Mouse (Mus musculus) embryonic facial prominence, embryonic 11.5 days (tissue): Measurements from ENCODE around the gene Mrps18a. TPM values are rescaled to one million over a fixed set of nuclear protein-coding genes. Genes with fewer than 3 reads are reported as not detected.

Source experiments
- ATAC-seq: fragments of 200-750 bp; cut with Nextera tagmentation; replicated peaks from 2 replicates; pipeline ENCODE4 v1.8.0; 2017; ENCODE audit warnings: low read depth; ENCODE audit not compliant: insufficient number of reproducible peaks, low FRiP score, low TSS enrichment
- DNase-seq: peaks from one replicate; pipeline ENCODE4 v3.0.0-alpha.2; 2015; ENCODE audit warnings: low spot score
- H3K27ac ChIP-seq: fragments of 300-500 bp; sonication (generic); replicated peaks from 2 replicates; pipeline ENCODE4 v1.5.1; 2014; ENCODE audit warnings: mild to moderate bottlenecking, low read depth, low read length, control low read depth
- H3K27me3 ChIP-seq: fragments of 300-500 bp; sonication (generic); 2 replicates; pipeline ENCODE4 v1.6.1; 2014; ENCODE audit warnings: mild to moderate bottlenecking, low read length, moderate library complexity, mixed read lengths; ENCODE audit not compliant: control insufficient read depth, insufficient read depth
- H3K36me3 ChIP-seq: fragments of 300-500 bp; sonication (generic); replicated peaks from 2 replicates; pipeline ENCODE4 v1.6.1; 2014; ENCODE audit warnings: low read depth, mild to moderate bottlenecking, low read length, moderate library complexity, mixed read lengths; ENCODE audit not compliant: control insufficient read depth, insufficient read depth
- H3K4me1 ChIP-seq: fragments of 300-500 bp; sonication (generic); 2 replicates; pipeline ENCODE4 v1.6.1; 2014; ENCODE audit warnings: low read length, mixed read lengths; ENCODE audit not compliant: control insufficient read depth, insufficient read depth
- H3K4me2 ChIP-seq: fragments of 300-500 bp; sonication (generic); 2 replicates; pipeline ENCODE4 v1.6.1; 2014; ENCODE audit warnings: low read depth, mild to moderate bottlenecking, control low read depth, low read length, moderate library complexity
- H3K4me3 ChIP-seq: fragments of 300-500 bp; sonication (generic); 2 replicates; pipeline ENCODE4 v1.5.1; 2014; ENCODE audit warnings: low read depth, low read length, control low read depth
- H3K9ac ChIP-seq: fragments of 300-500 bp; sonication (generic); replicated peaks from 2 replicates; pipeline ENCODE4 v1.6.1; 2014; ENCODE audit warnings: mild to moderate bottlenecking, control low read depth, low read length
- H3K9me3 ChIP-seq: fragments of 300-500 bp; sonication (generic); replicated peaks from 2 replicates; pipeline ENCODE4 v1.6.1; 2016; ENCODE audit warnings: mild to moderate bottlenecking, low read length, inconsistent platforms, mixed read lengths; ENCODE audit not compliant: control insufficient read depth
- WGBS: fragments of 180-500 bp; shearing (Covaris S2); extraction: QIAGEN DNeasy Blood & Tissue Kit; methylation state at CpG from one replicate; pipeline ENCODE4 v1.1.7; 2014; 5-methylcytosine and 5-hydroxymethylcytosine counted together
- polyA plus RNA-seq: library from polyadenylated mRNA; unstranded; fragments of >200 nt; fragmentation: Nextera tagmentation; extraction: Ambion mirVana; gene quantifications from 2 replicates; pipeline ENCODE4 v1.2.1, GENCODE M21; 2014

Mrps18a gene
- polyA plus RNA-seq, 1 experiment from 2014 or later, result 133 TPM

DNA sequence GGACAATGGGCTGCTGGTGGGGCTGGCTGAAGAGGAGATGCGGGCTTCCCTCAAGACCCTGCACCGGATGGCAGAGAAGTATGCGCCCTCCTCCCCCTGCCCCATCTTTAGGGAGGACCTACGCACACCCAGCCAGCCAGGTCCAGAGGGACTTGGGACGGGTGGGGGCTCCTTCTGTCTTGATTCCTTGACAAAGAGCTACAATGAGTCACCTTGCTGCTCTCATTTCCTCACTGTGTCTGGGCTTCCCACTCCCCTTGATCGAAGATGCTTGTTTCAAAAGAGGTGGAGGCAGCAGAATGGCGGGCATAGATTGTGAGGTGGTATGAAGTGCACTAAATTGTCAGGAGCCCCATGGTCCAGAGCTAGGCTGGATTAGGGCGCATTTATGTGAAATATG, 53.5 kb downstream of the Mrps18a start:
- no peak overlapping the region for H3K27ac ChIP-seq
- no peaks in the 10 kb centered on the region for H3K9me3 ChIP-seq
- no peak overlapping the region for H3K4me3 ChIP-seq
- H3K4me1 ChIP-seq, result no peaks in the 10 kb centered on the region
- no peak for DNase-seq
- no peak overlapping the region for H3K9ac ChIP-seq
- 90% methylated on average over 8 of the region's 8 CpGs for WGBS
- H3K36me3 ChIP-seq, result peaks cover 5% of the 10 kb centered on the region
- no peak for ATAC-seq
- H3K4me2 ChIP-seq, result no peak overlapping the region
- H3K27me3 ChIP-seq, result no peaks in the 10 kb centered on the region

DNA sequence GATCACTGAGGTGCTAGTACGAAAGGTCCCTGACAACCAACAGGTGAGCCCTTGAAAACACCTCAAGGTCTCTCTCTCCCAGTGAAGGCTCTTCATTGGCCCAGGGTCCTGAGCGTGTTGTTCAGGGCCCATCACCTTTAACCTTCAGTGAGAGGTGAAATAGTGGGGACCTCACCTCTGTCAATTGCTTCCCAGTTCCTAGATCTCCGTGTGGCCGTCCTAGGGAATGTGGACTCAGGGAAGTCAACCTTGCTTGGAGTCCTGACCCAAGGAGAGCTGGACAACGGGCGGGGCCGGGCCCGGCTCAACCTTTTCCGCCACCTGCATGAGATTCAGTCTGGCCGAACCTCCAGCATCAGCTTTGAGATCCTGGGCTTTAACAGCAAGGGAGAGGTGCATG, 54.0 kb downstream of the Mrps18a start:
- Histone ChIP-seq H3K9me3 (no peaks in the 10 kb centered on the region), H3K27me3 (no peaks in the 10 kb centered on the region), H3K9ac (no peak overlapping the region), H3K27ac (no peak overlapping the region), H3K4me1 (no peaks in the 10 kb centered on the region), H3K36me3 (peaks cover 5% of the 10 kb centered on the region), H3K4me3 (no peak overlapping the region), H3K4me2 (no peak overlapping the region)
- DNase-seq, result no peak
- 96% methylated on average over 10 of the region's 10 CpGs for WGBS
- ATAC-seq, result no peak

DNA sequence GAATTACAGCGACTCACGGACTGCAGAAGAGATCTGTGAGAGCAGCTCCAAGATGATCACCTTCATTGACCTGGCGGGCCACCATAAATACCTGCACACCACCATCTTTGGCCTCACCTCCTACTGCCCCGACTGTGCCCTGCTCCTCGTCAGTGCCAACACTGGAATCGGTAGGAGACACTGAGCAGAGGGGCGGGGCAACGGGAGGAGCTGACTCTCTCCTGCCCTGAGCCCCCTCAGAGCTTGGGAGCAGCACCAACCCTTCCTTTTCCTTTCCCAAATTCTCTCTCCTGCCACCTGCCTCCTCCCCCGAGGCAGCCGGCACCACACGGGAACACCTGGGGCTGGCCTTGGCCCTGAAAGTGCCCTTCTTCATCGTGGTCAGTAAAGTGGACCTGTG, 54.7 kb downstream of the Mrps18a start:
- ATAC-seq (no peak), DNase-seq (no peak)
- Histone ChIP-seq H3K9ac (no peak overlapping the region), H3K9me3 (no peaks in the 10 kb centered on the region), H3K4me3 (no peak overlapping the region), H3K4me2 (no peak overlapping the region), H3K27me3 (no peaks in the 10 kb centered on the region), H3K36me3 (peaks cover 5% of the 10 kb centered on the region), H3K27ac (no peak overlapping the region), H3K4me1 (no peaks in the 10 kb centered on the region)
- WGBS, result 82% methylated on average over 12 of the region's 12 CpGs

DNA sequence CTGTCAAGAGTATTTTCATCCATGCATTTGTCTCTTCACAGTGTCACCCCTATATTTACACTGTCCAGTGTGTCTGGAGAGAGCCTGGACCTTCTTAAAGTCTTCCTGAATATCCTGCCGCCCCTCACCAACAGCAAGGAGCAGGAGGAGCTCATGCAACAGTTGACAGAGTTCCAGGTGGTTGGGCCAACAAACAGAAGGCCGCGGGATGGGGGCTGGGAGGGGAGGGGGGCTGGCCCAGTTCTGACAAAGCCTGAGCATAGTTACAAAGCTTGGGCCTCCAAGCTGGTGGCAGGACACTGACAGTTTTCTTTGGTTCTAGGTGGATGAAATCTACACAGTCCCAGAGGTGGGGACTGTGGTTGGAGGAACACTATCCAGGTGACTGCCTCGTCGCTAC, 55.5 kb downstream of the Mrps18a start:
- ATAC-seq (no peak), DNase-seq (no peak)
- H3K9me3 ChIP-seq, result no peaks in the 10 kb centered on the region
- no peak overlapping the region for H3K4me2 ChIP-seq
- peaks cover 5% of the 10 kb centered on the region for H3K36me3 ChIP-seq
- no peak overlapping the region for H3K9ac ChIP-seq
- 88% methylated on average over 5 of the region's 5 CpGs for WGBS
- no peak overlapping the region for H3K27ac ChIP-seq
- no peak overlapping the region for H3K4me3 ChIP-seq
- no peaks in the 10 kb centered on the region for H3K4me1 ChIP-seq
- no peaks in the 10 kb centered on the region for H3K27me3 ChIP-seq

DNA sequence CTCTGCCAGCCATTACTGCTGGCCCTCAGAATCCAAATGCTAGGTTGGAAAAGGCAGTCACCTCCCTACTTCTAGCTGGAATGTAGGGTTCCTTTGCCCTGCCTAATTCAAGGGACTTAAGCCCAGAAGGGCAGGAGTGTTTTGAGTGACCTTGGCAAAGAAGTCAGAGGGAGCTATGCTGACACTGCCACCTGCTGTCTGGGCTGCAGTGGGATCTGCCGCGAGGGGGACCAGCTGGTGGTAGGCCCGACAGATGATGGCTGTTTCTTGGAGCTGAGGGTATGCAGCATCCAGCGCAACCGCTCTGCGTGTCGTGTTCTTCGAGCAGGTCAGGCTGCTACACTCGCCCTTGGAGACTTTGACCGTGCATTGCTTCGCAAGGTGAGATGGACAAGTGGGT, 56.2 kb downstream of the Mrps18a start:
- WGBS, result 86% methylated on average over 11 of the region's 11 CpGs
- no peak for DNase-seq

DNA sequence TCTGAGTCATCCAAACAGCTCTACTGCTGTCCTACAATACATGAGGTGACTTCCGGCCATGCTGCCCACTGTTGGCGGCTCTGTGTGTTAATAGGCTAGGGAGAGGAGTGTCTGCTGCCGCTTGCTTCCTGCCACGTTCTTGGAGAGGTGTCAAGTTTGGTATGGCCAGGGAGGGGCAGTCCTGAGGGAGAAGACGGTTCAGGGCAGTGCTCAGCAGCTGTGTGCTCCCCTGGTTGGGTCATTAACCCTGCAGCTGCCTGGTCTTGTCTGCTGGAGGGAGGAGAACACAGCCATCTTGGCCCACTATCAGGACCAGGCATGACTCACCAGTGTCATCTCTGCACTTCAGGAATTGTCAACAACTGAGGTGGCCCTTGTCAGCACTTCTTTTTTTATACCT, 57.5 kb downstream of the Mrps18a start:
- H3K4me2 ChIP-seq, result no peak overlapping the region
- no peak for ATAC-seq
- no peaks in the 10 kb centered on the region for H3K27me3 ChIP-seq
- no peak overlapping the region for H3K4me3 ChIP-seq
- no peaks in the 10 kb centered on the region for H3K9me3 ChIP-seq
- H3K9ac ChIP-seq, result no peak overlapping the region
- WGBS, result 60% methylated on average over 5 of the region's 5 CpGs
- H3K4me1 ChIP-seq, result no peaks in the 10 kb centered on the region
- no peak overlapping the region for H3K27ac ChIP-seq
- DNase-seq, result no peak
- peaks cover 7% of the 10 kb centered on the region for H3K36me3 ChIP-seq

More for the DNA sequence above, 56.2 kb downstream of the Mrps18a start:
- no peak overlapping the region for H3K27ac ChIP-seq
- no peak for ATAC-seq
- H3K27me3 ChIP-seq, result no peaks in the 10 kb centered on the region
- no peaks in the 10 kb centered on the region for H3K9me3 ChIP-seq
- H3K9ac ChIP-seq, result no peak overlapping the region
- no peaks in the 10 kb centered on the region for H3K4me1 ChIP-seq
- no peak overlapping the region for H3K4me3 ChIP-seq
- H3K36me3 ChIP-seq, result peaks cover 5% of the 10 kb centered on the region
- H3K4me2 ChIP-seq, result no peak overlapping the region

DNA sequence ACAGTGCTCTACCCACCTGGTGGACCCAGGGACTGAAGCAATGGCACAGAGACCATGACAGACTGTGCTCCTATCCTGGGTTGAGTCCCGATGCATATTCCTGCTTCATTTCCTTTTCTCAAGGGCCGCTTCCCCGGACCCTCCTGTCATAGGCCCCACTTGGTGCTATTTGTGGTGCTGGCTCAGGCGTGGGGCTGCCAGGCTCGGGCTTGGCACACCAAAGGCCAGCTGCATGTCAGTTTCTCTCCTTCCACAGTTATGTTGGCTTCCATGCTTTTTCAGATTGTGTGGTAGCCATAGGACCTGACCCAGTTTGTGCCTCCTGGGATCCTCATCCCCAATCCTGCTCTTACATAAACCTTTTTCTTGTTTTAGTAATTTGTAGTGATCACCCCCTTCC, 58.0 kb downstream of the Mrps18a start:
- Histone ChIP-seq H3K27ac (no peak overlapping the region), H3K9me3 (no peaks in the 10 kb centered on the region), H3K27me3 (no peaks in the 10 kb centered on the region), H3K4me1 (no peaks in the 10 kb centered on the region), H3K4me2 (no peak overlapping the region), H3K36me3 (peaks cover 7% of the 10 kb centered on the region), H3K4me3 (no peak overlapping the region), H3K9ac (no peak overlapping the region)
- ATAC-seq (no peak), DNase-seq (no peak)
- 88% methylated on average over 5 of the region's 5 CpGs for WGBS

DNA sequence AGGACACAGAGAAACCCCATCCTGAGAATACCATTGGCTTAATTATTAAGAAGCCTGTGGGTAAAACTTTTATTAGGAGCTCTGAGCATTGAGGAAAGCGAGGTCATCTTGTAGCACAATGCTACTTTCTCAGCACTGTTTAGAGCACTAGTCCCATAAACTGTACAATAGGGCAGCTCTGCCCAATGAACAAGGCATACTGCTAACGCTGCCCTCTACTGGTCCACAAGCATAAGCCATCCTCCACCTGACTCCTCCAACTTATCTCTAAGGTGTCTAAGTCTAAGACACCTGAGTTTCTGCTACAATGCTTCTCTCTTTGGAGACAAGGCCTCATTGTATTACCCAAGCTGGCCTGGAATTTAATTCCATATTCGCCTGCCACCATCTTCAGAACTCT, 59.8 kb downstream of the Mrps18a start:
- no peaks in the 10 kb centered on the region for H3K27me3 ChIP-seq
- no peaks in the 10 kb centered on the region for H3K4me1 ChIP-seq
- no peak overlapping the region for H3K4me2 ChIP-seq
- H3K9me3 ChIP-seq, result no peaks in the 10 kb centered on the region
- H3K36me3 ChIP-seq, result peaks cover 7% of the 10 kb centered on the region
- no peak overlapping the region for H3K27ac ChIP-seq
- no peak overlapping the region for H3K4me3 ChIP-seq
- no peak for ATAC-seq
- no peak overlapping the region for H3K9ac ChIP-seq
- 68% methylated on average over 3 of the region's 3 CpGs for whole genome bisulfite sequencing
- DNase-seq, result peak; percentile 56
